Mouse (Mus musculus) spleen, adult 18-20 months (tissue): ENCODE results near the gene Plxnb1.
A peak's percentile ranks its signal among the peaks of the same experiment; 100 is the strongest.

Experiments used
- DNase-seq, 2 experiments: peaks; one replicate each; pipeline ENCODE4 v3.0.0; 2022; ENCODE audit warnings: mixed read lengths in 2 of 2

Plxnb1 gene

GRCm38 (mm10) chr9:109103250-109103649 is 8.1 kb downstream of the Plxnb1 start:
- DNase-seq: no peak

GRCm38 (mm10) chr9:109104083-109104482 is 8.9 kb downstream of the Plxnb1 start:
- DNase-seq: no peak

GRCm38 (mm10) chr9:109105011-109105410 is 9.8 kb downstream of the Plxnb1 start:
- no peak for DNase-seq

- no peak for DNase-seq
Observed at GRCm38 (mm10) chr9:109105648-109106047, 10.5 kb downstream of the Plxnb1 start.

GRCm38 (mm10) chr9:109107341-109107740 is 12.2 kb downstream of the Plxnb1 start:
- DNase-seq: no peak

GRCm38 (mm10) chr9:109110240-109110639 is 15.1 kb downstream of the Plxnb1 start:
- DNase-seq: no peak

GRCm38 (mm10) chr9:109111101-109111500 is 15.9 kb downstream of the Plxnb1 start:
- no peak for DNase-seq

- DNase-seq: no peak
Observed at GRCm38 (mm10) chr9:109111591-109111990, 16.4 kb downstream of the Plxnb1 start.

GRCm38 (mm10) chr9:109113331-109113730 is 18.1 kb downstream of the Plxnb1 start:
- no peak for DNase-seq

GRCm38 (mm10) chr9:109114276-109114675 is 19.1 kb downstream of the Plxnb1 start:
- no peak for DNase-seq

- DNase-seq: no peak
Observed at GRCm38 (mm10) chr9:109114871-109115270, 19.7 kb downstream of the Plxnb1 start.

GRCm38 (mm10) chr9:109116205-109116604 is 21.0 kb downstream of the Plxnb1 start:
- DNase-seq: no peak

- DNase-seq: no peak
Observed at GRCm38 (mm10) chr9:109118106-109118505, 22.9 kb downstream of the Plxnb1 start.

- DNase-seq: no peak
Observed at GRCm38 (mm10) chr9:109119571-109119970, 24.4 kb downstream of the Plxnb1 start.

- DNase-seq: no peak
Observed at GRCm38 (mm10) chr9:109120956-109121355, 25.8 kb downstream of the Plxnb1 start.

- peak in 1 of 2 experiments; percentile 39 for DNase-seq
Observed at GRCm38 (mm10) chr9:109122553-109123085, 27.4 kb downstream of the Plxnb1 start.

- no peak for DNase-seq
Observed at GRCm38 (mm10) chr9:109123266-109123665, 28.1 kb downstream of the Plxnb1 start.

GRCm38 (mm10) chr9:109124164-109124563 is 29.0 kb downstream of the Plxnb1 start:
- DNase-seq: no peak

GRCm38 (mm10) chr9:109125043-109125442 is 29.9 kb downstream of the Plxnb1 start:
- DNase-seq: no peak

GRCm38 (mm10) chr9:109125481-109125880 is 30.3 kb downstream of the Plxnb1 start:
- no peak for DNase-seq

GRCm38 (mm10) chr9:109127076-109127475 is 31.9 kb downstream of the Plxnb1 start:
- no peak for DNase-seq

- DNase-seq: no peak
Observed at GRCm38 (mm10) chr9:109128211-109128610, 33.0 kb downstream of the Plxnb1 start.

- DNase-seq: no peak
Observed at GRCm38 (mm10) chr9:109130076-109130475, 34.9 kb downstream of the Plxnb1 start.

- peak in 1 of 2 experiments; percentile 26 for DNase-seq
Observed at GRCm38 (mm10) chr9:109140414-109140813, 45.2 kb downstream of the Plxnb1 start.

GRCm38 (mm10) chr9:109161941-109162340 is 66.8 kb downstream of the Plxnb1 start, which contains the start of gene Fbxw21:
Gene Fbxw21, minus strand, starts transcription at chr9:109162041.
- DNase-seq: no peak
